Mouse (Mus musculus): ENCODE results near the gene Olfr675.
"Not testable (repeated sequence)": the region's sequence is repeated elsewhere in the genome, so short reads cannot be mapped to it uniquely, and the experiment has no call there.

Gene Olfr675

GRCm38 (mm10) chr7:105028360-105028759 lies at the start of gene Olfr675:
Gene Olfr675, minus strand, starts transcription at chr7:105028460.
- DNase-seq = no peak

GRCm38 (mm10) chr7:105064175-105064574 lies 35.9 kb upstream of the Olfr675 start, which contains the start of gene Olfr678:
Gene Olfr678, plus strand, starts transcription at chr7:105064475.
- no peak for DNase-seq

- no peak for DNase-seq
These were observed 30.7 kb upstream of the Olfr675 start for GRCm38 (mm10) chr7:105058951-105059350.

GRCm38 (mm10) chr7:105033836-105034235 lies 5.6 kb upstream of the Olfr675 start:
- not testable (repeated sequence) for DNase-seq

- DNase-seq = no peak
These were observed 4.1 kb upstream of the Olfr675 start, which contains the start of gene Olfr676 for GRCm38 (mm10) chr7:105032398-105032797. Gene Olfr676, plus strand, starts transcription at chr7:105032698.

GRCm38 (mm10) chr7:105022530-105022929 lies 5.7 kb downstream of the Olfr675 start:
- no peak for DNase-seq

GRCm38 (mm10) chr7:105001929-105002328 lies 26.3 kb downstream of the Olfr675 start, which contains the start of gene Olfr672:
Gene Olfr672, minus strand, starts transcription at chr7:105002029.
- no peak for DNase-seq

- DNase-seq = no peak
These were observed 49.2 kb downstream of the Olfr675 start, which contains the start of gene Olfr671 for GRCm38 (mm10) chr7:104979026-104979425. Gene Olfr671, minus strand, starts transcription at chr7:104979126.

GRCm38 (mm10) chr7:104972507-104972906 lies 55.8 kb downstream of the Olfr675 start:
- not testable (repeated sequence) for DNase-seq
